Mouse (Mus musculus): ENCODE results near the gene Ccdc78.

- TF ChIP-seq CTCF (IDR thresholded peaks at IDR 0.05; ENCODE audit: low read depth) (no peak), EP300 (optimal IDR thresholded peaks at IDR 0.05) (no peak)
Observed at GRCm38 (mm10) chr17:25783086-25783485, 3.3 kb upstream of the Ccdc78 start.
